Mouse (Mus musculus) lung, embryonic 15.5 days (tissue): ENCODE measurements at regions not wholly inside any gene's neighbourhood (a gene's known extent, or its start where the extent isn't known, plus 50 kb on each side); places are given as distances from the start of the nearest gene placed in this dataset.

Experiments
- ATAC-seq: fragments of 200-750 bp; cut with Nextera tagmentation; 2 replicates; pipeline ENCODE4 v1.8.0; 2017; ENCODE audit warnings: moderate number of reproducible peaks, borderline replicate concordance; ENCODE audit not compliant: low FRiP score, low TSS enrichment; ENCODE audit errors: extremely low read depth
- H3K27ac ChIP-seq: fragments of 300-500 bp; sonication (generic); 2 replicates; pipeline ENCODE4 v1.5.1; 2015; ENCODE audit warnings: moderate library complexity, mild to moderate bottlenecking, inconsistent platforms
- H3K27me3 ChIP-seq: fragments of 300-500 bp; sonication (generic); 2 replicates; pipeline ENCODE4 v1.6.1; 2015; ENCODE audit warnings: inconsistent platforms
- H3K36me3 ChIP-seq: fragments of 300-500 bp; sonication (generic); 2 replicates; pipeline ENCODE4 v1.6.1; 2015; ENCODE audit warnings: inconsistent platforms
- H3K4me1 ChIP-seq: fragments of 300-500 bp; sonication (generic); 2 replicates; pipeline ENCODE4 v1.6.1; 2015; ENCODE audit warnings: inconsistent platforms
- H3K4me2 ChIP-seq: fragments of 300-500 bp; sonication (generic); 2 replicates; pipeline ENCODE4 v1.6.1; 2015; ENCODE audit warnings: inconsistent platforms, mild to moderate bottlenecking, moderate library complexity
- H3K4me3 ChIP-seq: fragments of 300-500 bp; sonication (generic); 2 replicates; pipeline ENCODE4 v1.5.1; 2015; ENCODE audit warnings: mild to moderate bottlenecking, inconsistent platforms
- H3K9ac ChIP-seq: fragments of 300-500 bp; sonication (generic); 2 replicates; pipeline ENCODE4 v1.6.1; 2015; ENCODE audit warnings: inconsistent platforms
- H3K9me3 ChIP-seq: fragments of 300-500 bp; sonication (generic); 2 replicates; pipeline ENCODE4 v1.6.1; 2016; ENCODE audit warnings: inconsistent platforms
- WGBS: fragments of 180-500 bp; shearing (Covaris S2); methylation state at CpG from one replicate; pipeline ENCODE4 v1.1.7; 2015; 5-methylcytosine and 5-hydroxymethylcytosine counted together

- no peaks in the 10 kb centered on the region for H3K4me1 ChIP-seq
- H3K27me3 ChIP-seq = no peaks in the 10 kb centered on the region
- 91% methylated on average over 4 of the region's 4 CpGs for WGBS
- no peak for ATAC-seq
- H3K36me3 ChIP-seq = no peaks in the 10 kb centered on the region
- H3K4me2 ChIP-seq = no peak overlapping the region
- no peak overlapping the region for H3K27ac ChIP-seq
- H3K4me3 ChIP-seq = no peak overlapping the region
- H3K9ac ChIP-seq = no peak overlapping the region
- no peaks in the 10 kb centered on the region for H3K9me3 ChIP-seq
Measured at GRCm38 (mm10) chr17:63804416-63804815, 58.4 kb upstream of the Fer start.

GRCm38 (mm10) chr17:63806360-63806759, 56.5 kb upstream of the Fer start:
- H3K4me3 ChIP-seq = no peak overlapping the region
- no peaks in the 10 kb centered on the region for H3K27me3 ChIP-seq
- no peak overlapping the region for H3K27ac ChIP-seq
- WGBS = 83% methylated on average over 10 of the region's 10 CpGs
- H3K4me1 ChIP-seq = no peaks in the 10 kb centered on the region
- no peak overlapping the region for H3K9ac ChIP-seq
- no peaks in the 10 kb centered on the region for H3K36me3 ChIP-seq
- no peak overlapping the region for H3K4me2 ChIP-seq
- H3K9me3 ChIP-seq = no peaks in the 10 kb centered on the region
- ATAC-seq = no peak

- Histone ChIP-seq H3K4me1 (no peaks in the 10 kb centered on the region), H3K27ac (no peak overlapping the region), H3K9me3 (no peaks in the 10 kb centered on the region), H3K4me2 (no peak overlapping the region), H3K4me3 (no peak overlapping the region), H3K9ac (no peak overlapping the region), H3K27me3 (no peaks in the 10 kb centered on the region), H3K36me3 (no peaks in the 10 kb centered on the region)
- ATAC-seq = no peak
- WGBS = 83% methylated on average over 9 of the region's 9 CpGs
Measured at GRCm38 (mm10) chr17:63807590-63808228, 55.2 kb upstream of the Fer start.

GRCm38 (mm10) chr17:63808756-63809155, 54.1 kb upstream of the Fer start:
- no peak overlapping the region for H3K27ac ChIP-seq
- no peak overlapping the region for H3K4me3 ChIP-seq
- no peak overlapping the region for H3K4me2 ChIP-seq
- no peaks in the 10 kb centered on the region for H3K9me3 ChIP-seq
- H3K9ac ChIP-seq = no peak overlapping the region
- no peaks in the 10 kb centered on the region for H3K36me3 ChIP-seq
- H3K4me1 ChIP-seq = no peaks in the 10 kb centered on the region
- WGBS = 75% methylated on average over 6 of the region's 6 CpGs
- ATAC-seq = no peak
- no peaks in the 10 kb centered on the region for H3K27me3 ChIP-seq

GRCm38 (mm10) chr17:63811246-63811785, 51.5 kb upstream of the Fer start:
- no peak for ATAC-seq
- WGBS = 25% methylated on average over 9 of the region's 9 CpGs
- Histone ChIP-seq H3K4me1 (no peaks in the 10 kb centered on the region), H3K27me3 (no peaks in the 10 kb centered on the region), H3K9ac (no peak overlapping the region), H3K9me3 (no peaks in the 10 kb centered on the region), H3K4me3 (no peak overlapping the region), H3K4me2 (no peak overlapping the region), H3K27ac (no peak overlapping the region), H3K36me3 (no peaks in the 10 kb centered on the region)

- Histone ChIP-seq H3K4me3 (no peak overlapping the region), H3K27ac (no peak overlapping the region), H3K27me3 (no peaks in the 10 kb centered on the region), H3K9ac (no peak overlapping the region), H3K36me3 (no peaks in the 10 kb centered on the region), H3K9me3 (no peaks in the 10 kb centered on the region), H3K4me2 (no peak overlapping the region), H3K4me1 (no peaks in the 10 kb centered on the region)
- 77% methylated on average over 3 of the region's 3 CpGs for WGBS
- ATAC-seq = no peak
Measured at GRCm38 (mm10) chr17:63812586-63812985, 50.3 kb upstream of the Fer start.
